Mouse (Mus musculus) liver, adult (tissue): Measurements from ENCODE around the gene Dennd5a.

Experiments used
- GATA4 ChIP-seq: IDR thresholded peaks from 2 replicates; pipeline ENCODE4 v1.6.1; 2014; ENCODE audit warnings: mild to moderate bottlenecking, low read length; ENCODE audit not compliant: insufficient replicate concordance

Gene Dennd5a

GRCm38 (mm10) chr7:109969542-109969941 lies 9.3 kb upstream of the Dennd5a start:
- TF ChIP-seq GATA4 = no peak

GRCm38 (mm10) chr7:109968924-109969450 lies 8.7 kb upstream of the Dennd5a start:
- TF ChIP-seq GATA4 = no peak

DNA sequence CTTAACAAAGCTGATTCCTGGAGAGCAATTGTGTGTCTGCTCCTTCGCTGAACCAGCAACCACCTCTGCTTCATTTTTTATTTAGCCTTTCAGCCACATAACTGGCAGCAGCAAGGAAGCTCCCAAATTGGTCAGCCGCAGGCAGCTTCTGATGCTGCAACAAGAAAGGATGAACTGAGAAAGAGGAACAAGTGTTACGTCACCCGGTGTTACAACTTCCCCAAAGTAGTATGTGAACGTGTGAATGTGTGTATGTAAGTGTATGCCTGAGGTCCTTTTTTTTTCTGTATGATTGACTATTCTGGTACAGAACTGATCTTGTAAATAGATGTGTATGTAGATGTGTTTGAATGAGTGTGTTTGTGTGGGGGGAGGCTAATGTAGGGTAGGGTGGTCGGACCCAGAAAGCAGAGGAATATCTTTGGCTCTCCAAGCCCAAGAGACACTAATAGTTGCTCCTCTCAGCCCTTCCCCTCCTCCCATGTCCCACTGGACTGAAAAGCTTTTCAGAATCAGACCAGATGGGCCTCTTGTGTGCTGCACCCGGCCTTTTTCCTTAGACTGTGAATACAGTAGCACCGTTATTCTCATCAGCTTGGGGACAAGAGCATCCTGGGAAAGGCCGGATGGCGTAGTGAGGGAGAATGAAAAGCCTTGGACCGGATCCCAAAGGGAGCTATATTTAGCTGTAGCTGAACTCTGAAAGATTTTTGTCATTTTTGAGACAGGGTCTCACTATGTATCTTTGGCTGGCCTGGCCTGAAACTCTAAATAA lies 7.7 kb upstream of the Dennd5a start:
- TF ChIP-seq GATA4 = no peak

- TF ChIP-seq GATA4 = no peak
These were observed 5.4 kb upstream of the Dennd5a start for GRCm38 (mm10) chr7:109965658-109966057.

DNA sequence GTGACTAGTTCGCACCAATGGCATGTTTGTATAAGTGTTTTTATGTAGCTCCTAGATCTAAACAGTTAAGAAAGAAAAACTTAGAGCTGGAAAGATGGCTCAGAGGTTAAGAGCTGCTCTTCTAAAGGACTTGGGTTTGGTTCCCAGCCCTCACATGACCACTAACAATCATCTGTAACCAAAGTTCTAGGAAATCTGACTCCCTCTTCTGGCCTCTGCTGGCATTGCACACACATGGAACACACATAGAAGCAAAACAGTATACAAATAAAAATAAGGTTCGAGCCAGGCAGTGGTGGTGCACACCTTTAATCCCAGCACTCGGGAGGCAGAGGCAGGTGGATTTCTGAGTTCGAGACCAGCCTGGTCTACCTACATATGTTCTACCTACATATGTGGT lies 3.4 kb upstream of the Dennd5a start:
- no peak for TF ChIP-seq GATA4

- TF ChIP-seq GATA4 = no peak
These were observed 2.3 kb upstream of the Dennd5a start for GRCm38 (mm10) chr7:109962596-109962995.

GRCm38 (mm10) chr7:109961570-109961969 lies 1.3 kb upstream of the Dennd5a start:
- no peak for TF ChIP-seq GATA4

GRCm38 (mm10) chr7:109960613-109961154 lies 414 bp upstream of the Dennd5a start:
- TF ChIP-seq GATA4 = no peak

- TF ChIP-seq GATA4 = no peak
These were observed 1.2 kb downstream of the Dennd5a start for GRCm38 (mm10) chr7:109958843-109959715.

- TF ChIP-seq GATA4 = no peak
These were observed 2.1 kb downstream of the Dennd5a start for GRCm38 (mm10) chr7:109957996-109958789.

GRCm38 (mm10) chr7:109954622-109955401 lies 5.5 kb downstream of the Dennd5a start:
- no peak for TF ChIP-seq GATA4

DNA sequence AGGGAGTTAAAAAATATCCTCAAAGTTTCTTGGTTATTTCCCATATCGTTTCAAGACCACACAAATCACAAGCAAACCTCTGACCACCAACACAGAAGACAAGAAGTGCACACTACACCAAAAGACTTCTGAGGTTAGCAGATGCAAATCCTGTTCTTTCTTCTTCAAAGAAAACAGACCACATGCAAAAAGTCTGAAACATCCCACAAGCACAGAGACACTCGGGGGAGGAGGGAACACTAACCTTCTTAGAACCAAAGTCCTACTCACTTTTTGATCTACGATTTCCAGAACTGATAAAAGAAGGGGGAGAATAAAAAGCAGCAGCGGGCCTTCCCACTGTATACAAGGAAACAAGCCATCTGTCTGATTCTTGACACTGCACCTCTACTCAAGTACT lies 9.0 kb downstream of the Dennd5a start:
- no peak for TF ChIP-seq GATA4

DNA sequence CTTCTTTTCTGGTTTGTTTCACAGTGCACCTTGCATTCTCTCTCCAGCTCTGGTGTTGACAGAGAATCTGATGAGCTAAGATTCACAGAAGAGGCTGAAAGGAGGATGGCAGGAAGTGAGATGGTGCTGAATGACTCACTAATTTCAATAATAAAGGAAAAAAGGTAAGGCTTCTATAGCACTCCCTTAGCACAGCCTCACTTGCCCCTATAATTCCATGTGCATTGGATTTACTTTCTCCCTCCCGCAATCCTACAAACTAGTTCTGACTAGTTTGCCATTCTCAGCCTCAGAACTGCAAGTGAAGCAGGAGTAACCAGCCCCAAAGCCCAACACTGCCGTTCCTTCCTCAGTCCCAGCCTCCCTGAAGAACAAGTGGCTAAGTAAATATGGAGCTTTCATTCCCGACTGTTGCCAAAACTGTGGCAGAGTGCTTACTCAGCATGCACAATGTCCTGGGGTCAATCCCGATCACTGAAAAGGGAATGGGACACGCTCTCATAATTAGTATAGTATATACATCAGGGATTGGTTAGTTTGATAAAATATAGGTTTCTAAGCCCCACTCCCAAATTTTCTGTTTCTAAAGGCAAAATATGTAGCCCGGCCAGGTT lies 15.7 kb downstream of the Dennd5a start:
- no peak for TF ChIP-seq GATA4

GRCm38 (mm10) chr7:109929628-109930027 lies 30.6 kb downstream of the Dennd5a start:
- TF ChIP-seq GATA4 = no peak

DNA sequence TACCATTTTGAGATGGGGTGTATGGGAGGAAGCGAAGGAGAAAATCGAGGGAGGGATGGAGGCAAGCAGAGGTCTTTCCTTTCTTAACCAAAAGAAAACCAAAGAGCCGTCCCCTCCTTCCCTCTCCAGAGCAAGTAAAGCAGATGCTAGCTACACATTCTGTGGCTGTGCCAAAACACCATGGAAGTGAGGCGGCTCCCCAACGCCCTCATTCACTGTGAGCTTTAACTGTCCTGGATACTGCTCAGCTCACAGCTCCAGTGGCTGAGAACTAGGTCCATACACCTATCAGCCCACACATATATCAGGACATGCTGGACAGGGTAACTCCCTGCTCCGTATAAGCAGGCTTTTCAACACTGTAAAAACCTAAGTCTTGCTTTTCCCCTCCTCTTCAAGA lies 31.9 kb downstream of the Dennd5a start:
- no peak for TF ChIP-seq GATA4
